Mouse (Mus musculus) inflammation-experienced regulatory T-cells (primary cell): ENCODE results near the gene Stil. TPM values are rescaled to one million over a fixed set of nuclear protein-coding genes. Genes with fewer than 3 reads are reported as not detected.

ENCODE experiments used
- polyA plus RNA-seq, 2 experiments: library from polyadenylated mRNA; unstranded; fragments of 100-300 nt; shearing (Covaris generic); gene quantifications; one replicate each; pipeline ENCODE4 v1.2.1; 2017

Gene Stil
- polyA plus RNA-seq: 1 to 10 TPM in 1 of 2 experiments, under 1 TPM in 1; 0.51 to 1.6 TPM

DNA sequence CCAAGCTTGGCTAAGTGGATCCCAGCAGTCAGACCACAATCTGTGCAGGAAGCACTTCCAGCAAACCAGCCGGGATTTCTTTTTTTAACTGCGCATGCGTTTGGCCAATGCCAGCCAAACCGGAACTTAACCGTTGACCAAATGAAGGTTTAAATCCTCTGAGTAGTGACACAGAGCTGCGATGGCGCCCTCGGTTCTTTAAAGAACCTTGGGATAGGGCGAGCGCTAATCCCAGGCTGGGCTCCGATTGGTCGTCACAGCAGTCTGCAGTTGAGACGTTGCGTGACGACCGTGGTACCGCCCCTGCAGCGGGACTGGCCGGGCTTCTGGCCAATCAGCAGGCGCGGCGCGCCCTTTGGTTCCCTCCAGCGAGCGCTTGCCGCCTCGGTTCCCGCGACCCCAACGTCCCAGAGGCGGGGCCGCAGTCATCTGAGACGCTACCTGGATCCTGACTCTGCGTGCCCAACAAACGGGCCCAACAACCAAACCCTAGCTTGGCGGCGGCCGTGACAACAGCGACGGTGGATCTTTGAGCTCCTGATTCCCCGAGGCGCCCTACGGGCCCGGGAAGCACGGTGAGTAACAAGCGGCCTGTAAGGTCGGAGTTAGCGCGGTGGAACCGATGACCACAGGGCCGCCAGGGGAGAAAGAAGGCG lies at the start of gene Stil:
TSS of gene Stil (plus strand) at position 387 of the 656 bp plus-strand sequence.

DNA sequence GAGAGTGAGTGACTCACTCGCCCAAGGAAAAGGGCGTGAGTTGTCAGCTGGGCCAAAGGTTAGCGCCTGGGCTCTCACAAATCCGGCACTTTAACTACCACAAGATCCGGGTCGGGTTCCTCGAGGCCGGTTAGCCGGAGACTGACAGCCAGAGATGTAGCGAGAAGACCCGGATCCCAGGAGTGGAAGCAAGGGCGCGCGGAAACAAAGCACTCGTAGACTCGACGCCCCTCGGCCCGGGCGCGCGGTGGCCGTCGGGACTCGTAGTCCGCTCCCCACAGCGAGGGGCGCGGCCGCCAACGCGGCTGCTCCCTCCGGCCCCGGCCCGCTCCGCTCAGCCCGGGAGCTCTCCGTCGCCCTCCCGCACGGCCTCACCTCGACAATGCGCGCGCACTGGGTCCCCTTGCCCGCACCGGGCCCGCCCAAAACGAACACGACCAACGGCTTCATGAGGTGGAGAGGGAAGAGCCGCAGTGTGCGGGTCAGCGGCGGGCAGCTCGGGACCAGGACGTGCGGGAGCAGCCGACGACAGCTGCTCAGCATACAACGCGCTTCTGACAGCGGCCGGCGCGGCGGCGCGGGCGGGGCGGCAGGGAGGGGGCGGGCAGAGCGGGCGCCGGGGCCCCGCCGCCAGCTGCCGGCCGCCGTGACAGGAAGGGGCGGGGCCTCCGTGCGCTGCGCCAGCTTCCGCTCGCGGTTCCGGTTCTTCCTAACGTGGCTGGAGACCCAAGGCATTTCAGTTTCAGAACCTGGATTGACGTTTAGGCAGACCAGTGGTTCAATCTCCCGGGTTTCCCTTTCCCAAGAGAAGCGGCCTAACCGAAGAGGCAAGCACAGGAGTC lies 13.1 kb upstream of the Stil start, which contains the start of gene Cmpk1:
TSS of gene Cmpk1 (minus strand) at position 651 of the 842 bp plus-strand sequence.

DNA sequence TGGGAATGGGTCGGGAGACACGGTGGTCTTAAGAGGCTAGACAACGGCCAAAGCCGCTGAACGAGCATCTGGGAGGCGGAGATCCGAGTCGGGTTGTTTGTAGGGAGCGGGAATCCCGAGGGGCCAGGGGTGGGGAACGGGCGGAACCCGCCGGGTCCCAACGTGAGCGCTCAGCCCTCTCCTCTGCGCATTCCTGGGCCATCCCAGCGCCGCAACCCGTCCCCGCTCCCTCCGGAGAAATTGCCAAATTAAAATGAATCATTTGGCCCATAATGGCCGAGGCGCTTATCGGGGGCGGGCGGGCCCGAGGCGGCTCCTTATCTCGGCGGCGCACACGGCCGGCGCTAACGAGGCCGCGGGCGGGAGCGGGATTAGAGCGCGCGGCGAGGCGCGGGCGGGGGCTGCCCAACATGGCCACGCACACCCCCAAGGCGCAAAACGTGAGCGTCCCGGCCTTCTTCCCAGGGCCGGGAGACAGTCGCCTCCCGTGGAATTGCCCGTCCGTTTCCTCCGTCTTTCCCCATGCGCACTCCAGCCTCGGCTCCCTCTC lies 56.5 kb downstream of the Stil start, which contains the start of gene Tal1:
TSS of gene Tal1 (plus strand) at position 56 of the 550 bp plus-strand sequence.

GRCm38 (mm10) chr4:115088611-115089338 lies 88.8 kb downstream of the Stil start, which contains the start of gene Pdzk1ip1:
Gene Pdzk1ip1 (plus strand): TSS chr4:115088708.

Other genes starting within 250 kb of the Stil start
- not detected for gene Gm12830, start 178.4 kb upstream of the Stil start, polyA plus RNA-seq
- 1 to 10 TPM; 2.2 to 4.7 TPM for gene Foxd2, start 91.3 kb upstream of the Stil start, polyA plus RNA-seq
- gene Foxe3, start 74.1 kb upstream of the Stil start, polyA plus RNA-seq: not detected
- 100 to 1,000 TPM in 1 of 2 experiments, 10 to 100 TPM in 1; 75.9 to 114 TPM for gene Cmpk1, start 12.9 kb upstream of the Stil start, polyA plus RNA-seq
- under 1 TPM in 1 of 2 experiments, not detected in 1; 0.71 TPM for gene Tal1, start 56.3 kb downstream of the Stil start, polyA plus RNA-seq
- gene Pdzk1ip1, start 88.5 kb downstream of the Stil start, polyA plus RNA-seq: 10 to 100 TPM; 14.6 to 42.7 TPM
- gene Cyp4x1, start 134.1 kb downstream of the Stil start, polyA plus RNA-seq: under 1 TPM; 0.20 to 0.38 TPM
- gene Cyp4a29, start 241.9 kb downstream of the Stil start, polyA plus RNA-seq: under 1 TPM in 1 of 2 experiments, not detected in 1; 0.23 TPM